Mouse (Mus musculus) gastrocnemius, postnatal 25 days (tissue): ENCODE measurements around the gene Tmem232. TPM values are rescaled to one million over a fixed set of nuclear protein-coding genes. Genes with fewer than 3 reads are reported as not detected.
A peak's percentile ranks its signal among the peaks of the same experiment; 100 is the strongest.
"Not testable (repeated sequence)": the region's sequence is repeated elsewhere in the genome, so short reads cannot be mapped to it uniquely, and the experiment has no call there.

Experiments
- DNase-seq: peaks from one replicate; pipeline ENCODE4 v3.0.0; 2022
- total RNA-seq, 2 experiments: library from RNA; stranded (reverse); gene quantifications; 1 replicate in 1 of 2; 2 replicates in 1 of 2; pipeline ENCODE4 v1.2.3; 2021

Gene Tmem232
- total RNA-seq, 2 experiments from 2014 or later = 6.4 to 14.0 TPM

DNA sequence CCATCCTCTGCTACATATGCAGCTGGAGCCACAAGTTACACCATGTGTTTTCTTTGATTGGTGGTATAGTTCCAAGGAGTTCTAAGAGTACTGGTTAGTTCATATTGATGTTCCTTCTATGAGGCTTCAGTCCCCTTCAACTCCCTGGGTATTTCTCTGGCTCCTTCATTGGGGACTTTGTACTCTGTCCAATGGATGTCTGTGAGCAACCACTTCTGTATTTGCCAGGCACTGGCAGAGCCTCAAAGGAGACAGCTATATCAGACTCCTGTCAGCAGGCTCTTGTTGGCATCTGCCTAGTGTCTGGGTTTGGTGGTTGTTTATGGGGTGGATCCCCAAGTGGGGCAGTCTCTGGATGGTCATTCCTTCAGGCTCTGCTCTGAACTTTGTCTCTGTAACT lies 8.2 kb downstream of the Tmem232 start:
- DNase-seq = not testable (repeated sequence)

DNA sequence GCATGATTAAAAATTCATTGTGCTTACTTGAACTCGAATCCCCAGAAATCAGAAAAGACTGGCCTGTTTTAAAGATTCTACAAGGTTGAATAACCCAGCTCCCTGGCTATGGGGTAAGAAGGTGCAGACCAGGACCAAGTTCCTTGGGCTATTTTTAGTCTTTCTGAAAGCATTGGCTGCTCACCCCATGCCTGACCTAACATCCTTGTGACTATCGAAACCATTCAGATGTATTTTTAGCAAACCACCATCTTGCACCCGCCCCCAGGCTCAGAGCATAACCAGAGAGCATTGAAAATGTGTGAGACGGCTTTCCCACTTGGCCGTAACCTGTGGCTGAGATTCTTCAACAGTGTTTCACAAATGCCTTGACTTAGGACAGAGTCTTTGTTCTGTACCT lies 13.1 kb downstream of the Tmem232 start:
- peak; percentile 11 for DNase-seq

DNA sequence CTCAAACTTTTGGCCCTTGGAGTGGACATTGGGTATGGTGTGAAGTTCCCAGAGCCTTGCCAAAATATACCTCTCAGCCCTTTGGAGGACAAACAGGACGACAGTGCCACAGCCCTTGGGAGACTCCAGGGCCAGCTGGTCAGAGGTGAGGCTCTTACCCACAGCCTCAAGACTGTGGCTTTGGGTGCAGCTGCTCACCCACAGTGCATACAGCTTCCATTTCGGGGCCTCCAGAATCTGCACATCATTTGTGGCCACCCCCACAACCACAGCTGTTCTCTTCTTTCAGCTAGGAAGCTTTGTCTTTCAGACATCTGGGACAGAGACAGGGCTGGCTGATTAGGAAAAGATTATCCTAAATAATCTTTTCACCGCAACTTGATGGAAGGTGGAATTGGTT lies 27.1 kb downstream of the Tmem232 start:
- no peak for DNase-seq

DNA sequence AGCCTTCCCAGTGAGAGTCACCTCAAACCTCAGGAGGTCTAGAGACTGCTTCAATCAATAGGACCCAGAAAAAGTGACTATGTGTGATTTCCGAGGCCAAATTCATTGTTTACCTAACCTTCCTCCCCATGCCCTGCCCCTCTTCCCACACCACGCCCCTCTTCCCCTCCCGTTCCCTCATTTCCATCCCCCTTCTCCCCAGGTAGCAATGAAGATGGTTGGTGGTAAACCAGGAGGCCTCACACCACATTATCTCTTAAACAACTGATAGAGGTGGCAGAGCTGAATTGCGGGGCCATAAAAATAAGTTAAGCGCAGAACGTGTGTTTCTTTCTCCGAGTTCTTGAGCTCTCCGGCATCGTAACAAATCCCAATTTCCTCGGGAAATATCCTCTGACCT lies 55.9 kb downstream of the Tmem232 start:
- no peak for DNase-seq

DNA sequence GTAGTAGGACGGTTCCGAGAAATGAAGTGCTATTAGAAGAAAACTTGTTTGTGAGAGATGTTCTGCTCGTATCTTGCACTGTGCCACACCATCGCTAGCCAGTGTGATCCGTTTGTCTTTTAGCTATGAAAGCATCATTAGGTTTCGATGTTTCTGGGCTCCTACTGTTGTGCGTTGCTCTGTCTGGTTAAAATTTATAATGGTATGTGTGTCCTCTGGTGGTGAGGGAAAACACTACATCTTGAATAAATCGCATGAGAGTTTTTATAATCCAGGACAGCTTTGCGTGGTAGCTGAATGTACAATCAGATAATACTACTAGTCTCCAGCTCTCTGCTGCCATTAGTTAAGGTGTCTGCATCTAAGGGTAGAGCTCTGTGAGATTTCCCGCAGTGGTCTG lies 63.8 kb downstream of the Tmem232 start:
- DNase-seq = no peak

DNA sequence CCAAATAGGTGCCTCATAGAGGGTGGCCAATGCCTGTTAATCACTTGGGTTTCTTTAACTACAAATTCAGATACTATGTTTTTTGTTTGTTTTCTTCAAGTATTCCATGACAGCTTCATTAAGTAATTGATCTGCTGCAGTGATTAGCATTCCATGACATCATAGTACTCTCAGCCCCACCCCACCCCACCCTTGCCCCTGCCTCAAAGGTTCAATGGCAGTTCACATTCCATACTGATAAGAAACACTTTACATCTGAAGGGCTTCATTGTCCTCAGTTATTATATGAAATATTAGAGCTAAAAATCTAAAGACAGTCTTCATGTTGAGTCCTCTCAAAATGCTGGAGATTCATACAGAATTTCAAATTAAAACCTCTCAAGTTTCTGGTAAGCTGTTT lies 89.8 kb downstream of the Tmem232 start:
- no peak for DNase-seq

DNA sequence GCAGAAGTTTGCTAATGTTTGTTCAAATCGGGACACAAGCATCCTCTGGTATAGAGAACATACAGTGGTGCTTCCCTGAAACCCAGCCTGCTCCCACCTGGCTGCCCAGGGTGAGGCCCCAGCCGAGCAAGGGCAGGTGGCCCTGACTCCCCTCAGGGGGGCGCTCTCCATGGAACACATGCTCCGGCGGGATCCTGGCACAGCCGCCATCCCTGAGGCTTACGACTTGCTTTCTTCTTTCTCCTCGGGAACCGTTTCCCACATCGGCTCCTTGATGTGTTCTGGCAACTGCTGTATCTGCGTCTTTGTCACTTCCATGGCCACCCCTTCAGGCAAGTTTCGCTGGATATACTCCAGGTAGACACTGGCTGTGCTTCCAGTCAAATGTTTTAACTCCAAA lies 102.7 kb downstream of the Tmem232 start:
- DNase-seq = not testable (repeated sequence)

DNA sequence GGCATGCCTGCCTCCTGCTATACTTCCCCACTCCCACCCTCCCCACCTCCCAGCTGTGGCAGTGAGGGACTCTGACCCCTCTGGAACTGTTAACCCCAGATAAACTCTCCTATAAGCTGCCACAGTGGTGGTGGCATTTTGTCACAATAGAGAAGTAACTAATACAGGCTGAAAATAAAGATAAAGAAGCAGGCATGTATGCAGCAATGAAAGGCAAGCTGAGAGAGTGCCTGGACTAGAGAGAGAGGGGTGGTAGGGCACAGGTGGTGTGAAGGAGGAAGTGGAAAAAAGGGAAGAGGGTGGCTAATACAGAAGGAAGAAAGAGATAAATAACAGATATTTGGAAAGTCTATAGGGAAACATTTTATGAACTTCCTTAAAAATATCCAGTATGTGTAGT lies 121.5 kb downstream of the Tmem232 start:
- DNase-seq = no peak

DNA sequence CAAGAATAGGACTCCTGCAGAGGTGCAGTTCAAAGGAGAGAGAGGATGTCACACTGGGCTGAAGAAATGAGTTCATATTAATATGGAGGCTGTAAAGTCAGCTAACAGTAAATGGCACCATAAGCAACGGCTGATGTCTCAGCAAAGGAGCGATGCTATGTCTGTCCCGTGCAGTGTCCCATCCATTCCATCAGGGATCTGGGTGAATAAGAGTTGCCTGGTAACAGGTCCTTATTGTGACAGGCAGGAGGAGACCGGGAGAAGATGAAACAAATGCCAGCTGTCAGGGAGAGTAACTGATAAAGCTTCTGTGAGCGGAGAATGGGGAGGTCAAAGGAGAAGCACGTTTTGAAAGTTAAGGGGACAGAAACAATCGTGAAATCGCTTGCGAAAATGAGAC lies 135.3 kb downstream of the Tmem232 start:
- DNase-seq = no peak

DNA sequence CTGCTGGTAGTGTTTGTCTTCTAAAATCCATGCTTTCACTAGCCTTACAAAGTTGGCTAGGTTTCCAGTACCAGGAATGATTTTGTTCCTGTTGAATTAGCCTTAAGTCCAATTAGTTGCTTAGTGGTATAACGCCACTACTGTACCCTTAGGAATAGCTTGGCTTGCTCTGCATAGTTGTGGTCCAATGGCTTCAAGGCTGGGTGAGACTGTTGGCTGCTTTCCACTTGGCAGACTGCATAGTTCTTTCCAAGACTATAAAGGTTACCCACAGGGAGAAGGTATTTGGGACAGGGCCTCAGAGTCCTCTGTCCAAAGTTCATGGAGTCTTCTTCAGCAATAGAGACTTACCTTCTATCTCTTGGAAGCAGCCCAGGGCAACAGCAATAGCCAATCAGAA lies 139.7 kb downstream of the Tmem232 start:
- DNase-seq = no peak

DNA sequence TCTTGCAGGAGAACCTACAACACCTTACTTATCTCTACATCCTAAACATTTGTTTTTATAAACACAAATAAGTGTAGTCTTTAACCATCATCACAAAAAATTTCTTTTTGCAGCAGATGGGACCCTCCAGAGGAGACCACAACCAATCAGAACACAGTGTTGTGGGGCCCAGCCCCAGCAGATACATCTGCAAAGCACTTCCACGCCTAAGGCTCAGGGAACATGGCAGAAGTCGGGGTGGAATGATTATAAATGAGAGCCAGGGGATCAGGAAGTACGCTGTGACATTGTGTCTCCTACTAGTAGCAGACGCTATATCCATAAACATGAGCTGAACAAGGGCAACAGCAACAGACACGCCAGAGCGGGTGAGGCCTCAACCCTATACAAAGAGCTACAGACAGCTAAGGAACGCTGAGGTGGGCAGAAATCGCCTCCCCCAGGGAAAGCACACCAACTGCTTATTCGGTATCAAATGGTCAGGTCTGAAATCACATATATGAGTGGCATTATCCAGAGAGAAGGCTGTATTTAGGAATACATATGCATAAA lies 156.1 kb downstream of the Tmem232 start:
- DNase-seq = no peak

DNA sequence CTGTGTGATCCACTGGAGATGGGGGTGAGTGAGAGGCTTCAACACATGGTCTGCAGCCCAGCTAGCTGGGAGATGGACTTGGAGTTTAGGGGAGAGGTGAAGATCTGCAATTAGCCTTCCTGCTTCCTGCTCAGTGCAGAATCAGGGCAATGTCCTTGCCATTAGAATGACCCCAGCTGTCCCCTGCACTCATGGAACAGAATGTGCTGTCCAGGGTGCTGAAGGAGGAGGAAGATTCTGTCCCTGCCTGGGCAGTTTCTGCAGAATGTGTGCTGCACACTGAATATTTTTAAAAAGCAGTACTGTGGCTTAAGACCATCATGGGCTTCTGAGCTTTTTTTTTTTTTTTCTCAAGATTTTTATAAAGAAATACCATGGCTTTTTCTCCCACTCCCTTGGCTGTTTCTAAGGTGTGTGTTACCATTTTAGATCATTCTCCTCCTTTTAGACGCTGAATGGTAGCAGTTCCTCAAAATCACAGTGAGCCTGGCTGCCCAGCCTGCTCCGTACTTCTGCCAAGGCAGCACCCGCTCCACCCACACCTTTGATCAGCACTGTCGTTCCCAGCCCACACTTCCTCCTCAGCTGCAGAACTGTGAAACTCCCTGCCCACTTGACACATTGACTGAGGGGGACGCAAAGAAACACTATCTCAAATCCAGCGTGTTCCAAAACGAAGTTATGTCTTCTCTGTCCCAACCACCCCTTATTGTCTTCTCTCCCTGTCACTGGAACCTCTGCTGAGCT lies 170.4 kb downstream of the Tmem232 start:
- DNase-seq = no peak

DNA sequence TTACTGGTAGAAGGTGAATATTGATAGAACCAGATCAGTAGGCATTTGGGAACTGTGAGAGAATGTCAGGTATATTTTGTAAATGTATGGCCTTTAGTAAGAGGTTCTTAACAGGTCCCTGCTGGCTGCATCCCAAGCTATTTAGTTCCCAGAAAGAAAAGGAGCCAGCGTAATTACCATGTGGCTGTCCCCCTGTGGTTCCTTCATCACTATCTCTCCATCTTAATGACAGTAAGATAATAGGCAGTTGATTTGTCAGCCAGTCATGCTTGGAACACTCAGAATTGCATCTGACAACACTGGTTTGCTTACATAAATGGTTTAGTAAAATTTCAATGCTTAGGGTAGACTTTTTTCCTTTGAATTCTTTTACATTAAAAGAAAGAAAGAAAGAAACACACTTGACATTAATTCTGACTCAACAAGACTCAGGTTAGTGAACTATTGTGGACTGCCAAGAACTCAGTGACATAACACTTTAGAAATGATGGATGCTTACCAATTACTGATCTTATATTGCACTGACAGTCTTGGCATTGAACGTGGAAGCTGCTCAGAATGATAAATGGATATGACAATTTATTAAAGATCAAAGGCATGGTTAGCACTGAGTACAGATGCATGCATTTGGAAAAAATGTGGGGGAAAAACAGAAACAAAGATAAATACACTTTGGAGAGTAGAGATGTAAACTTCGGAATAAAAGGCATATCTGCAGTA lies 174.9 kb downstream of the Tmem232 start:
- DNase-seq = no peak

DNA sequence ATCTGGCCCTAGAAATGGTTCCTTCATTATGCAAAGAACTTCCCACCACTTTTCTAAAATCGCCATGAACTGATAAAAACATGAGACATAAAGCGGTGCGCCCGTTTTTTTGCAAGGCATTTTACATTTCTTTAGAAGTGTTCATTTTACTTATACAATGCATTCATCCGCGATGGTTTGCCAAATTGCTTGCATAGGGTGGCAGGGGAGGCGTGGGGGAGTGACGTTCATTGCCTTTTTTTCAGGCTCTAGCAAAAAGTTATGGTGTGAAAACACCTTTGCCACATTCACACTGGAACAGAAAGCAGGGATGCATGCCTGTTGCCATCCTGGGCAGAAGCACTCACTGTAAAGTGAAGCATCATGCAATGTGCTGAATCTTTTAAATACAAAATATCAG lies 188.7 kb downstream of the Tmem232 start:
- DNase-seq = no peak

DNA sequence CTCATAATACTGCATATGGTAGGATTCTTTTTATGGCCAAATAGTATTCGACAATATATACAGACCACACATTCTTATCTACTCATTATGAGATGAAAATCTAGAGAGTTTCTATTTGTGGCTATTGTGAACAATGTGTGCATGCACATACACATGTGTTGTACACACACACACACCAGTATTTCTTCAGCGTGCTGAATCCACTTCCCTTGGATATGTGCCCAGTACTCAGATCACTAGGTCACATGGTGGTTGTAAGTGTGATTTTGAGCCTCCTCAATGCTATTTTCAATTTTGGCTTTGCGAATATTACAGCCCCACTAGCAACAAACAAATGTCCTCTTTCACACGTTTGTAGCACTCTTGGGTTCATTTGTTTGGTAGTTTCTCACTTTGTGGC lies 200.6 kb downstream of the Tmem232 start:
- no peak for DNase-seq

DNA sequence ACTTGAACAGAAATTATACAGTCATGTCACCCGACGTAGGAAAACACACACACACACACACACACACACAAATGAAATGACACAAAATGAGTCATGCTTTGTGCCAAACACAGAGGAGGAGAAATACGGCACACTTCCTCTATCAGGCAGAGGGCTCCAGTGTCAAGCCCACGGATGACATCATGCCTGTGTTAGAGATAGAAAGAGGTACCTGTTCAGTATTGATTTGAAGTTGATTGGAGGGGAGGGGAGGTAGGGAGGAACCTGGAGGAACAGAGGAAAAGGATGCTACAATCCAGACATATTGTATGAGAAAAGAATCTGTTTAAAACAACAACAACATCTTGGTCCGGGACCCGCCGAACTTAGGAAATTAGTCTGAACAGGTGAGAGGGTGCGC lies 209.8 kb downstream of the Tmem232 start:
- no peak for DNase-seq

DNA sequence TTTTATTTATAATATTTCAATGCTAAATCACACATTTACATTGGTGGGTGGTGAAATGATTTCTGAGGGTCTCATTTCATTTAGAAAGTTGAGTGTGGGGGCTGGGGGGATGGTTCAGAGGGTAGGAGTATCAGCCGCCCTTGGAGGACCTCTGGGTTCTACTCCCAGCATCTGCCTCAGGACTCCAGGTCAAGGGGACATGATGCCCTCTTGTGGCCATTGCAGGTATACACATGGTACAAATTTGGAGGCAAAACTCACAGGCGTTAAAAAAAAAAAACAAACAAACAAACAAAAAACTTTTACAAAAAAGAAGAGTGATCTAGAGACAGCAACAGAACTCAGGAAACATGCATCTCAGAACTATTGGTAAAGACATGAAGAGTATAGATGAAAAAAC lies 215.3 kb downstream of the Tmem232 start:
- DNase-seq = no peak

DNA sequence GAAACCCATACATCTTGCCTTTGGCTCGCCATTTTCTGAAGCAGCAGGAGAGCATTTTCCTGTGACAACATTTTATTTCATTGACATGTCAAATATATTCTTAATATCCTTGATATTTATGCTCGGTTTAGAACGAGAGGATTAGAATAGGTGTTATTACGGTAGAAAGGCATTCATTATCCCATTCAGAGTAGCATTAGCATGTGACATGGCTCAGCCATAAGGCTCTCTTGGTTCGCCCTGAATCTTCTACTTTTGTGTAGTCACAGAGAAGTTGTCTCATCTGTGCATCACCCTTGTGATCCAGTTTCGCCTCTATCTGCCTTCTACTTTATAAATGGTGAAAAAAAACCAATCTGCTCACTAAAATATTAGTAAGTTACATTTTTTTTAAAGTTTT lies 220.0 kb downstream of the Tmem232 start:
- DNase-seq = no peak

DNA sequence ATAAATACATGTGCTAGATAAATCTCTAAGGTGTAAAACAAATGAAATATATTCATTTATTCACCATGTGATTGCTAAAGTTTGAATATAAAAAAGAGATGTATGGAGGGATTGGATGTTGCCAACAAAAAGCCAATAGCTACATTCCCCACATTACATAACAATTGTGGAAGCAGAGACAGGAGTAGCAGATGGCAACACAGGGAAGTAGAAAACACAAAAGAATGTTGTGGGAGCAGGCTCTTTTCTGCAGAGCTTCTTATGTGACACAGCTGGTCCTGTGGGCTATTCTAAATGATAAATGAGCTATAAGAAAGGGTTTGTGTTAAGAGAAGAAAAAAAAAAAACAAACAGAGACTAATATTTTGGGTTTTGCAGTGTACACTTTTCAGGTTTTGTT lies 240.6 kb downstream of the Tmem232 start:
- DNase-seq = no peak

DNA sequence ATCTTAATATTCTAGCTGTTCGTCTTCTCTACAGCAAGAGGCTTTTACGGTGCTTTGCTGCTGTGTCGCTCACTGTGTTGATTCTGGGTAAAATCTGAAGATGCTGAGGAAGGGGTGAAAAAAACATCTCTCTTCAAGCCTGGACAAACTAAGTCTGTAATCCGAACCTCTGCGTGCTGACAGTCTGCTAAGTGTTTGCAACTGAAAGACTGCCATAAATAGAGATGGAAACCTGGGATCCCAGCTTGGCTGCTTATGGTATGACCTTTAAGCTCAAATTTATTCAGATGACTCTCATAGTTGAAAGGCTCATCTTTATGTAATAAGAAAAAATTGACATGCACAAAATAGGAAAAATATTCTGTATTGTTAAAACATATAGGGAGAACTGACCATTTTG lies 242.8 kb downstream of the Tmem232 start:
- DNase-seq = no peak

DNA sequence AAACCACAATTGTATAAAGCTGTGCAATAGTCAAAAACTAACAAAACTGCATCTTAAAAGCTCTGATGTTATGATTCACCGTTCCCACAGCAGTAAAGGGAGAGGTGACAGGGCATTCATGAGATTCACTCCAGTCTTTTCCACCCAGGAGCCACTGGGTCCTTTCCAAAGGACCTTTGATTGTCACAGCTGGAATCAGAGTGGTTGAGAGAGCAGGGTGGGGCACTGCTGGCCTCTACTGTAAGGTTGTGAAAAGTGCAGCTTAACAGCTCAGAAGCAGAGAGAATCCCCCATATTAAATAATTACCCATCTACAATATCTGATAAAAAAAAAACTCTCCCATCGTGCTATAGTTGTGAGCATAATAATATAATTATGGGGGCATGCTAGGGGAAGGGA lies 288.4 kb downstream of the Tmem232 start:
- no peak for DNase-seq

DNA sequence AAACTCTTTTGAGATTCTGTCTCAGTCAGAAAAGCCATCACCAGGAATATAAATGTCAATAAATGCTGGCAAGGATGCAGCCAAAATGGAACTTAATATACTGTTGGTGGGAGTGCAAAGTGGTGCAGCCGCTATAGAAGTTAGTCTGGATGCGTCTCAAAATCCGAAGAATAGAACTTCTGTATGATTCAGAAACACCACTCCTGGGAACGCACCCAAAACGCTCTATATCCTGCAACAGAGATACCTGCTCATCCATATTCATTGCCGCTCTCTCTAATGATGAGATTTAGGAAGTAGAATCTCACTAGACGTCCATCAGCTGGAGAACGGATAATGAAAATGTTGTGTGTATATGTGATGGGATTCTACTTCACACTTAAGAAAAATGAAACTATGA lies 290.3 kb downstream of the Tmem232 start:
- no peak for DNase-seq

DNA sequence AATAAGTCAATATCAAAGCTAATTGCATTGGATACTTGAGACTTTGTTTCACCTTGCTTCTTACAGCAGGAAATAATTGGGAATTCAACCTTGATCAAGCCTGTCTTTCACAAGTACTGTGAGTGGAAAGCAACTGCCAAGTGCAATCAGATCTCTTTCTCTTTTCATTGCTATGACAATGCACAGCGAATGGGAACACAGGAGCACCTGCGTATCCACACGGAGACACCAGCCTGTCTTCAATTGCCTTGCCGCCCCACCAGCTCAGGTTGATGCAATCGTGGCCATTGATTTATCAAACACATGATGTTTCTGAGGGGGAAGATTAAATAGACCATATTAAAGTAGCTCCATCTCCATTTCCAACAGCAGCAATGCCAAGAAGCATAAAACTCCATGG lies 296.9 kb downstream of the Tmem232 start:
- no peak for DNase-seq
